Mouse (Mus musculus) 3134 (cell line): ENCODE measurements around the gene Shmt2.

Experiments
- DNase-seq: peaks from one replicate; pipeline ENCODE4 v3.0.0-alpha.2; 2011; ENCODE audit warnings: low spot score; ENCODE audit not compliant: insufficient read length; ENCODE audit errors: extremely low read depth

The Shmt2 gene

DNA sequence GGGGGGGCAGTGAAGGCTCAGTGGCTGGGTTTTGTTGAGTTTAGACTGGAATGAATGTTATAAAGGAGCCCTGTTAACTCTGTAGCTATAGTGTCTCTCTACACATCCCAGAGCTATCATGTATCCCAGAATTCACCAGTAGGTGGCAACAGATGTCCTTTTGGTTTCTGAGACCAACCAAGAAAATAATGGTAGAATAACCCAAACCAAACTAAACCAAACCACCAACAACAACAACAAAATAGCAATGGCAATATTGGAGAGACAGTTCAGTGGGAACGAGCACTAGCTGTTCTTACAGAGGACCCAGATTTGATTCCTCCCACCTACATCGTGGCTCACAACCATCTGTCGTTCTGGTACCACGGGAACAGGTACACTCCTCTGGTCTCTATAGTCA, 43.1 kb downstream of the Shmt2 start:
- DNase-seq = no peak

DNA sequence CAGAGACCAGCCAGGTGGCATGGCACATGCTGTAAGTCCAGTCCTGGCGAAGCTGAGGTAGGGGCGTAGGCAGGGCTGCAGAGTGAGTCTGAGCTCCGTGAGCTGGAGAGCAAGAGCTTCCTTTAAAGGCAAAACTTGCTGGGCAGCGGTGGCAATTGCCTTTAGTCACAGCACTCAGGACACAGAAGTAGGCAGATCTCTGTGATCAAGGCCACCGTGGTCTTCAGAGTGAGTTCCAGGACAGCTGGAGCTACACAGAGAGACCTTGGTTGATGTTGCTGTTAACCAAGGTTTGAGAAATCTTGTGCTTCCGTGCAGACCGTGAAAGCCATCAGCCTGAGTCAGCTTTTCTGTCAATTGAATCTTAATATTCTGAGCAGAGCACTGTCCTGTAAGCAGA, 44.9 kb downstream of the Shmt2 start:
- DNase-seq = no peak

DNA sequence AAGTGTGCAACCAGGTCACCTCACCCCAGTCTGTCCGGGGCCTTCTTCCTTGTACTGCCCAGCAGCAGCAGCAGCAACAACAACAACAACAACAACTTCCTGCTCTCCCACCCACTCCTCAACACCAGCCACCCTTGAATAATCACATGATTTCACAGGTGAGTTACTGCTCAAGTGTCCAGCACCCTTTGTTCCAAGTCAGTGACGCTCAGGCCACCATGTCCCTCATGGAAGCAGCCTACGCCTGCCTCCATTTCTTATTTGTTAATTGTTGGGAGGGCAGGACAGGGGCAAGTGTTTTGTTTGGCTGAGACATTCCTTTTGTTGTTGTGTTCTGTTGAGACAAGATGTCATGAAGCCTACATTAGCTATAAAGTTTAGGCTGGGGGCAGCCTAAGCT, 45.7 kb downstream of the Shmt2 start:
- no peak for DNase-seq

DNA sequence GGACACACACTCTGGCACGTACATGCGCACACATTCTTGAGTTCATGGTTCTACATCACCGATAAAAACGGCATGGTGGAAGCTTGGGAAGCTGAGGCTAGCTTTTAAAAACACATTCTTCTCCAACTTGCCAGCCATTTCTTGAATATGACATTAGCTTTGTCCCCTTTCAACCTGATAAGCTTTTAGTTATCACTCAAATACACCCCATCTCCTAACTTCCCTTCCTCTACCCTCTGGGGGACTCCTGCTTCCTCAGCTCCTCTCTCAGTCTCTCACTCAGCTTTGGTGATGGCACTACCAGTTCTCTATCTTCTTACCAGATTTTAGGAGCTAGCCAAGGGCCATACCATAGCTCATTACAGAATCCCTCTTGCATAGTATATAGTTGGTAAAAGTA, 47.1 kb downstream of the Shmt2 start:
- no peak for DNase-seq

DNA sequence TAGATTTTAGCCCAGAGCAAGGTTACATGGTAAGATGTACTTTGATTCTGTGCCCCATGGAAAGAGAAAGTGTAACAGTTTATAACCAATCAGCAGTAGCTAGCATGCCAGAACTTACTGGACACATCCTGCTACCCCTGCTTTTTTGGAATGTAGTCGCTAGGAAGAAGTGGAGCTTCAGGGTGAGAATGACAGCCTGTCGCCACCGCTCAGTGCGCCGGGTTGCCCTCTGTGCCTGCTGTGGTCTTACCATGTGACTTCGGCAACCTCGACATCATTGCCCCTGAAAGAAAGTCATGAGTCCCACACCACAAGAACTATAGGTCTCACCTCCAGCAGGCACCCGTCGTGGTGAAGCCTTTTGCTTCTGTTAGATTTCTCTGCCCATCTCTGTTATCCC, 49.5 kb downstream of the Shmt2 start:
- no peak for DNase-seq

DNA sequence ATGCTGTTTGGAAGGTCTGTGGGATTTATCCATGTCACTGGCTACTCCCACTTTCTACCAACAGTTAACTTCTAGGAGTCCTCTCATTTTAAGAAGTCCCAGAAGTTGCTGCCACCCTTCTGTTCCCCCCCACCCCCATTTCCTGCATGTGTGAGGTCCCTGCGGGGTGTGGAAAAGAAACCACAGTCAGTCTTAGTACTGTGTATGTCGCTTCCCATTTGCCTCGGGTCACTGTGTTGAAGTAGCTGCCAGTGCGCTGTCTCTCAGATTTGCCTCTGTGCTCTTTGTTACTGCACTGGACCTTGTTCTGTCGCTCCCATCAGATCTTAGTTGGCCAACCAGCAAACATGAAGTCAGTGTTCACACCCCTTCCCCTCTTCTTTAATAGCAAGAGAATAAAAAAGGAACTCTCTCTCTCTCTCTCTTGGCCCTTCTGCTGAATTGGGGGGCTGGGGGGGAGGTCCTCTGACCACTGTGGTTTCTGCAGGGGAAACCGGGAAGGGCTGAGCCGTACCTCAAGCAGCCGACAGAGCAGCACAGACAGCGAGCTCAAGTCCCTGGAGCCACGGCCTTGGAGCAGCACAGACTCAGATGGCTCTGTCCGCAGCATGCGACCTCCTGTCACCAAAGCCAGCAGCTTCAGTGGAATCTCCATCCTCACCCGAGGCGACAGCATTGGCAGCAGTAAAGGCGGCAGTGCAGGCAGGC, 50.8 kb downstream of the Shmt2 start:
- DNase-seq = no peak
